Mouse (Mus musculus) left cerebral cortex, postnatal 14 days (tissue): Measurements from ENCODE around the gene Papola. TPM values are rescaled to one million over a fixed set of nuclear protein-coding genes. Genes with fewer than 3 reads are reported as not detected.
A peak's percentile ranks its signal among the peaks of the same experiment; 100 is the strongest.

Experiments used
- DNase-seq, 2 experiments: peaks; one replicate each; pipeline ENCODE4 v3.0.0; 2021 to 2022; ENCODE audit warnings: low spot score in 2 of 2, mixed read lengths in 1 of 2
- intact Hi-C: fragments of 180-260 bp; cut with DNase I; formaldehyde crosslinking; loops from one replicate; pipeline ENCODE4 v1.15.1; 2025
- long read RNA-seq, 2 experiments: library from polyadenylated mRNA; stranded (forward); transcript quantifications; one replicate each; pipeline ENCODE4 v2.0.0; 2021
- total RNA-seq, 2 experiments: library from RNA; stranded (reverse); gene quantifications; 2 replicates each; pipeline ENCODE4 v1.2.3; 2021

The Papola gene
- 100 to 1,000 TPM; 134 to 143 TPM for total RNA-seq
- long read RNA-seq, experiment 1, full-length matches to known transcripts = 50 of 75 reads
- long read RNA-seq, experiment 1, partial matches to known transcripts = 9 of 75 reads
- long read RNA-seq, experiment 1, other reads (novel, unspliced or antisense) = 16 of 75 reads
- long read RNA-seq, experiment 2, full-length matches to known transcripts = 56 of 75 reads
- long read RNA-seq, experiment 2, partial matches to known transcripts = 6 of 75 reads
- long read RNA-seq, experiment 2, other reads (novel, unspliced or antisense) = 13 of 75 reads

DNA sequence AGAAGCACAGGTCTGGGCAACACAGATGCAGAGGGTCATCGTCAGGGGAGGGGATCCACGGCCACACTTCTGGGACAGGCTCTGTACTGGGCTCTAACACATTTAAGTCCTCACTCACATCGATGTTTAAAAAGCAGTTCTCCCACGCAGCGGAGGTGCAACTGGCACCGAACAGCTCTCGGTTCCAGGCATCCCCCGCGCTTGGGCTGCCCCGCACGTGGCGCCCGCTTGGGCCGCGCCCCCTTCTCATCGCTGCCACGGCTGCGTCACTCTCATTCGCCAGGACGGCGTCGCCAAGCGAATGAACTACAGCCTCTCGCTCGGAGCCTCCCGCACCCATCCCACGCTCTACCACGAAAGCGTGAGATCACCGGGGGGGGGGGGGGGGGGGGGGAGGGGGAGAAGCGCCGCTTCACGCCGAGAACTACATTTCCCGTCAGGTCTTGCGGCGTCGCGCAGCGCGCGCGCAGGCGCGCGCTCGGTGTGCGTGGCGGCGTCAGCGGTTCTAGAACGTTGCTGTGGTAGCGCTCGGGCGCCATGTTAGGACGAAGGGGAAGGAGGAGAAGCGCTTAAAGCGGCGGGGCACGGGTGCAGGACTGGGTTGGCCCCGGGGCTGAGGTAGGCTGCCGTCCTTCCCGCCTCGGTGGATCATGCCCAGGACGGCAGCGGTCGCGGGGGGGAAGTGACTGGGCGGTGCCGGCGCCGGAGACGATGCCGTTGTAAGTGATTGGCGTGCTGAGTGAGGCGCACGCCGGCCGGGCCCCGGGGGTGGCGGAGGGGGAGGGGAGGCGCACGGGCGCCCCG lies at the start of gene Papola:
TSS of gene Papola (plus strand) at position 499 of the 804 bp plus-strand sequence.
- DNase-seq = peak; percentile 90 to 95
- intact Hi-C loops = no loop called here

DNA sequence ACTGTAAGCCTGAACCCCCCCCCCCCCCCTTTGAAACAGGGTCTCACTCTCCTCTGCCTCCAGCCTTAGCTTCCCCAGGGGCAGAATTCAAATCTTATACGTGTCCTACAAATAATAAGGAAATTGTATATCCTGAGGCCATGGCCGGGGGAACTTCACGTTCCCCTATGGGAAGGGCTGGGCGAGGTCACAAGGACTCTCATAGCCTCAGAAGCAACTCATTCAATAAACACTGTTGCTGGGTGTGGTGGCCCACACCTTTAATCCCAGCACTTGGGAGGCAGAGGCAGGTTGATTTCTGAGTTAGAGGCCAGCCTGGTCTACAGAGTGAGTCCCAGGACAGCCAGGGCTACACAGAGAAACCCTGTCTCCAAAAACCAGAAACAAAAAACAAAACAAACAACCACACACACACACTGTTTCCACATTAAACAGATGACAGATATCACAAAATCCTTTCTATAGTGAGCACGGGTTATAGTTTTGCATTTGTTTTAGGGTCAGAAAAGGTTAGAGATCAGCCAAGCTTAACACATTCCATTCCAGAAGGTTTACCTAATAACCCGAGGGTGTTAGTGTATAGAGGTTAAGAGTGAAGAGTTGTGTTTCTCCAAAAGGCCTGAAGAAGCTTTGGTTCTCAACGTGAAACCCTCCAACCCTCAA lies 49.1 kb upstream of the Papola start:
- intact Hi-C loops = no loop called here
- no peak for DNase-seq

DNA sequence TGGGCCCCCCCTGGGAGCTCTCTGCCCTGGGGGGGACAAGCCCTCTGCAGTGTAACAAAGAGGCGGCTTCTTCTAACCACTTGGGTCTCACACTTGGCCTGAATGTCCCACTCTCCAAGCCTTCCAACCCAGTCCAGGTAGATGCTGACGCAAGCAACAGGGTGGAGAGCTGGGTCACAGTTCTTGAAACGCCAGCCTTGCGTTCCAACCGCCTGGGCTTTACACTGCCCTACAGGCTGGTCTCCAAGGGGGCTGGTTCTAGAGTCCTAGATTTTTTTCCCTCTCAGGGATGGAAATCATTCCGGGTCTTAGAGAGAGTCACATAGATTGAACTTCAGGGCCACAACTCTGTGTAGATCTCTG lies 48.6 kb upstream of the Papola start:
- intact Hi-C loops = no loop called here
- DNase-seq = no peak

DNA sequence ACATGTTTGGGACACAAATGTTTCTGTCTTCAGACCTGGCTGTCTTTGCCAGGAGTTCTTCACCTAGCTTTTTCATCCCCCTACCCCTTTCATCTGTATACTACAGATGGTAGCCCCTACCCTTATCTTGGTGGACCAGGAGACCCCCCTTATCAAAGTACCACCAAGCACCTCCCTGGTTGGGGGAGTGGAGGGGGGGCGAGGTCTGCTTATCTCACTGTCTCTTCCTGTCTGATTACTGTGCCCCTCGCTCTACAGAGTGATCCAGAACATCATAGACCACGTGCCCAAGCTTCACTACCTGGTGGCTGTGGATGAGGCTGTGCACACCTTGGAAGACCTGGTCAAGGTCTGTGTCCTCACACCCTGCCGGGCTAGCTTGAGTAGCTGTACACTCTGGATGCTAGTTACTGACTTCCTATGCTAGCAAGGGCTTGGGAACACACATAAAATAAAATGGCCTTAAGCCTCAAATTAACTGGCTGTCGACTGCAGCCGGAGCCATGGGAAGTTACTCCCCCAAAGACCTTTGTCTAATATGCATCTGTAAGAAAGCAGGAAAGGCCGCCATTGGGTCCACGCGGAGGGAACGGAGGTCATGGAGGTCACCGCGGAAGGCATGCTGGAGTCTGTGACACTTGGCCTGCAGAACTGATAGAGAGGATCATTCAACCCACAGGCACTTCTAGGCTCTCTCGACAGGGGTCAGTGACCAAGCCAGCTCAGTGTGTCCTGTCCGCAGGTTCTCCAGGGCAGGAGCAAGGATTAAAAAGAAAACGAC lies 46.0 kb upstream of the Papola start:
- DNase-seq = no peak
- intact Hi-C loops = no loop called here

DNA sequence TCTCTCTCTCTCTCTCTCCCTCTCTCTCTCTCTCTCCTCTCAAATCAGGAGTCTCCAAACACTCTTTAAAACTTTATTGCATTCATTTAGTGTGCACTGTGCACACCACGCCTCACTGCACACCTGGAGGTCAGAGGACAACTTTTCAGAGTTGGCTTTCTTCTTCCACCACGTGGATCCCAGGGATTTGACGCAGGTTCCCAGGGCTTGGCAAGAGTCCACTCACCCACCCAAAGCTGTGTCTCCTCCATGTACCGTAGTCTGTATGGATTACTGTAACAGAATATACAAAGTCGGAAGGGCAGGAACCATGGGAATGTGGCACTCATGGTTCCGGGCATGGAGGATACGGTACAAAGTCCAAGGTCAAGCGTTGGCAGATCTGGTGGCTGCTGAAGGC lies 44.8 kb upstream of the Papola start:
- intact Hi-C loops = no loop called here
- DNase-seq = no peak

DNA sequence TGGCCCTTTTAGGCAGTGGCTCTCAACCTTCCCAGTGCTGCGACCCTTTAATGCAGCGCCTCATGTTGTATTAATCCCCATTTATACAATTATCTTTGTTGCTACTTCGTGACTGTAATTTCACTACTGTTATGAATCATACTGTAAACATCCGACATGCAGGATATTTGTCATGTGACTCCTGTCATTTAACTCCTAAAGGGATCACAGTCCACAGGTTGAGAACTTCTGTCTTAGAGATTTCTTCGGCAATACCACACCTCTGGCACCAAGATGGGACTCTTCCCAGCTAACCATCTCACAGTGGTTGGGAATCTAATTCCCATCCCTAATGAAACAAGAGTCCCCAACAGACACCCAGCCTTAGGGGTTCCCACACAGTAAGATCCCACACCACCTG lies 36.4 kb upstream of the Papola start:
- no peak for DNase-seq
- intact Hi-C loops = no loop called here

GRCm38 (mm10) chr12:105753813-105754212 lies 30.7 kb upstream of the Papola start:
- intact Hi-C loops = no loop called here
- DNase-seq = no peak

GRCm38 (mm10) chr12:105757816-105758497 lies 26.5 kb upstream of the Papola start:
- DNase-seq = no peak
- intact Hi-C loops = no loop called here

- intact Hi-C loops = no loop called here
- no peak for DNase-seq
These were observed 25.6 kb upstream of the Papola start for GRCm38 (mm10) chr12:105758911-105759310.

DNA sequence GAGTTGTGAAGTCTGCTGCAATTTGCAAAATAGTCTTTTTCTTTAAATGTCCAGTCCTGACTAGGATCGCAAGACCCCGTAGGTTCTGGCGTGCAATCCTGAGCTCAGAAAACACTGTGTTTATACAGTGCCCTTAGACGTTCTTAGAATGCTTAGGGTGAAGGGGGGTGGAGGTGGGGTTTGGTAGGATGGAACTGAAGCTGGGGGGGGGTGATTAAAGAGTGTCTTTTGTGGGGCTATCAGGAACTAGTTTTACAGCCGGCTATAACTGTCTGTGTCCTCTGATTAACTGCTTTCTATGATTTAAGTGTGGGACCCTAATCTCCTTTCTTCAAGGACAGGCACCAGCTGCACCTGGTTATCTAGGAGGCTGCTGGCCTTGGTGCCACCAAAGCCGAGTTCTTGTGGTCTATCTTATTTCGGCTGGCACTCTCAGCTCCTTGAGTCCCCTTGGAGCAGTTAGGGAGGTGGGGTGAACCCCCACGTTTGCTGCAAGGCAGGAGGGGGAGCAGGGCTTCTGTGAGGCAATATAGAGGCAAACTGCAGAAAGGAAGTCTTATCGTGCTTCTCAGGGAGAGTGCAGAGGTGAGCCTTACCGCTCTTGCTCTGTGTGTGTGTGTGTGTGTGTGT lies 24.5 kb upstream of the Papola start:
- intact Hi-C loops = no loop called here
- no peak for DNase-seq

- DNase-seq = peak in 1 of 2 experiments; percentile 9
- intact Hi-C loops = no loop called here
These were observed 23.3 kb upstream of the Papola start for GRCm38 (mm10) chr12:105761171-105761570.

DNA sequence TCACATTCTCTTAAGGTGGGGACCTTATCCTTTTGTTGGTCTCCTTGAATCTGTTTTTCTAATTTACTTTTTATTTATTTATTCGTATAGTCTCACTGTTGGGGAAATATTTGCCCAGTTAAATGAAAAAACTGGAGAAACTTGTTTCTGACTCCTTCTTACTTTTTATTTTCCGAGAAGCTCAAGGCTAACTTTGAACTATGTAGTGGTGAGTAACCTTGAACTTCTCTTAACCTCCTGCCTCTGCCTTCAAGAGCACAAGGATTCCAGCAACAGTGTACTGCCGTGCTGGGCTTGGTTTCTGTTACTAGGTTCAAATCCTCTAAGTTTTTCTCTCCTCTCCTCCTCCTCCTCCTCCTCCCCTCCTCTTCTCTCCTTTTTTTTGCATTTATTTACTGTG lies 22.9 kb upstream of the Papola start:
- intact Hi-C loops = no loop called here
- DNase-seq = no peak

GRCm38 (mm10) chr12:105769700-105770099 lies 14.8 kb upstream of the Papola start:
- DNase-seq = no peak
- intact Hi-C loops = no loop called here

DNA sequence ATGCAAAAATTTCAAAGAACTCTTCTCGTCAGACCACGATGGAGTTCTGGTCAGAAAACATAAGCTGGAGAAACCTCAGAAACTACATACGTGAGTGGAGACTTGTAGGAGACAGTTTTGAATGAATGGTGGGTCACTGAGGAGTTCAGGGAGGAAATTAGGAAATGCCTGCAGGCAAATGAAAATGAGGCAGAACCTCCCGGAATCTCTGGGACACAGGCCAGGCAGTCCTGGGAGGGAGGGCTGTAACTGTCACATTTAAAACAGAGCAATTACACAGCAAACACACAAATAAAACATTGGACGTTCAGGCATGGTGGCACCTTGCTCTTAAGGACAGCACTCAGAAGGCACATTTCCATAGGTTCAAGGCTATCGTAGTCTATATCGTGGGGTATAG lies 9.6 kb upstream of the Papola start:
- no peak for DNase-seq
- intact Hi-C loops = no loop called here

- intact Hi-C loops = no loop called here
These were observed 6.8 kb upstream of the Papola start for GRCm38 (mm10) chr12:105777651-105778050.

DNA sequence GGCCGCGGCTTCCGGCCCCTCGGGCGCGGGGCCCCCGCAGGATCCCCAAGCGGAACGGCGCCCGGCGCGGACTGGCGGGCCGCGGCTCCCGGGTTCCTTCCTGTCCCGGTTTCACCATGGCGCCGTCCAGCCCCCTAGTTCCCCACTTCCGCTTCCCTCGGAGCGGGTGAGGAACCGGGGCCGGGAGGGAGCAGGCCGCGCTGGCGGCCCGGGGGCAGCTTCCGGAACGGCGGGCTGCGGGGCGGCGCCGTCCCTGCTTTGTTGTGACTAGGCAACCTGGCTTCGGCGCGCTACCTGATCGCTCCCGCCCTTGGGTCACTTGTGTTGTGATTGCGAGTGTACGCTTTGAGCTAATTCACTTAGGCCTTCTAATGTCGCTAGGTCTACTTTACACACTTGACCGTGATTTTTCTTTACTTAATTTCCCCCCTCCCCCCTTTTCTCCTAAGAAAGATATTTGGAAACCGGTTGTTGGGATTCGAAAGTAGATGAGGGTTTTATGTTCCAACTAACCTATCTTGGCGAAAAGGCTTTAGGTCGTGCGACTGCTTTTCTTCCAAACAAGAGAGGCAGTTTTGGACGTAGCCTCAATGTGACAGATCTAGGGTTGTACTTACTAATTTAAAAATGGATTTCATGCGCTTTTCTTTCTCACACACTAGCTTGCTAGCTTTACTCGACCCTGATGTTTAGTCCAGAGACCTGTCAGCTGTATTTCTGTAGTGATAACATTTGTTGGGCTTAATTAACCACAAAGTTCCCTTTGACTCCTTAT lies 693 bp downstream of the Papola start:
- DNase-seq = peak; percentile 47 to 66

More at GRCm38 (mm10) chr12:105777651-105778050, 6.8 kb upstream of the Papola start:
- DNase-seq = no peak

GRCm38 (mm10) chr12:105786113-105786512 lies 1.6 kb downstream of the Papola start:
- intact Hi-C loops = no loop called here

More for the DNA sequence above, 693 bp downstream of the Papola start:
- intact Hi-C loops = no loop called here

DNA sequence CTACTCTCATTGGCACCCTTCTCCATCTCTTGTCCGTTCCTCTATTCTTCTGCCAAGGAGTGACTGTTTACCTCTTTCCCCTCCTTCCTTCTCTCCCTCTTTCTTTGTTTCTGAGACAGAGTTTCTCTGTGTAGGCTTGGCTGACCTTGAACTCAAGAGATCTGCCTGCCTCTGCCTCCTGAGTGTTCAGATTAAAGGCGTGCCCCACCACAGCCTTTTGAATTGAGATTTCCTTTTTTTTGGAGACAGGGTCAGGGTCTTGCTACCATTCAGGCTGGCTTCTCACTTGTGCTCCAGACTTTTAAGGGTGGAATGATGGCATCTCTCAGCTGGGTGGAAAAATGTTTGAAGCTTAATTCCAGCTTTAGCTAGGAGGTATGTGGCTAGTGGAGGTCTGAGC lies 3.1 kb downstream of the Papola start:
- no peak for DNase-seq
- intact Hi-C loops = no loop called here

More at GRCm38 (mm10) chr12:105786113-105786512, 1.6 kb downstream of the Papola start:
- DNase-seq = no peak
